Mouse (Mus musculus): ENCODE results near the gene Ctdsp2. TPM values are rescaled to one million over a fixed set of nuclear protein-coding genes. Genes with fewer than 3 reads are reported as not detected.
A peak's percentile ranks its signal among the peaks of the same experiment; 100 is the strongest.

Gene Ctdsp2
- total RNA-seq, 1 experiment from 2014 or later: 41.1 TPM

DNA sequence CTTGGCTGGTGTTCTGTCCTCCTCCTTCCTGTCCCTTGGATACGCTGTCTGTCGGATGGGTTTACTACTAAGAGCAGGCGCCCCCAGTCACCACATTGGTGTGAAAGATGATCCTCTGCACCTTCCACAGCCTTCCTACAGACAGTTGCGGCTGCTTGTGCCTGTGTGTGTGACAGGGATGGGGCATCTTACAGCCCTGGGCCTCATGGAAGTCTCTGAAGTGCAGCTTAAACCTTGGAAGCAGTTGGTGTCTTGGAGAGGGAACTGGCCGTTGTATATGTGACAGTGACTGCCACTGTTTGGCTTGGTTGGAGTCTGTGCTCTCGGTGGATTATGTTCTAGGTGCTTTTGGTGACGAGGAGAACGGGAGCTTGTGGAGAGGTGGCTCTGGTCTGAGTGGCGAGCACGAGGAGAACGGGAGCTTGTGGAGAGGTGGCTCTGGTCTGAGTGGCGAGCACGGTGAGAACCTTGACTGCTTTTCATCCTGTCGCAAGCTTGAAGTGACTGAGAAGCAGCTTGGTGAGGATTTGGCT lies 4.7 kb downstream of the Ctdsp2 start:
- no peak for ATAC-seq (replicated peaks in 1 of 2; ENCODE audit: insufficient read depth in 1 of 2, low FRiP score in 2 of 2, low TSS enrichment in 1 of 2, low read depth in 1 of 2, poor library complexity in 2 of 2, severe bottlenecking in 2 of 2)

- ATAC-seq (replicated peaks in 1 of 2; ENCODE audit: insufficient read depth in 1 of 2, low FRiP score in 2 of 2, low TSS enrichment in 1 of 2, low read depth in 1 of 2, poor library complexity in 2 of 2, severe bottlenecking in 2 of 2): no peak
Observed at GRCm38 (mm10) chr10:126984189-126985004, 5.9 kb downstream of the Ctdsp2 start.

GRCm38 (mm10) chr10:126985127-126985526 lies 6.6 kb downstream of the Ctdsp2 start:
- ATAC-seq (replicated peaks in 1 of 2; ENCODE audit: insufficient read depth in 1 of 2, low FRiP score in 2 of 2, low TSS enrichment in 1 of 2, low read depth in 1 of 2, poor library complexity in 2 of 2, severe bottlenecking in 2 of 2): no peak

DNA sequence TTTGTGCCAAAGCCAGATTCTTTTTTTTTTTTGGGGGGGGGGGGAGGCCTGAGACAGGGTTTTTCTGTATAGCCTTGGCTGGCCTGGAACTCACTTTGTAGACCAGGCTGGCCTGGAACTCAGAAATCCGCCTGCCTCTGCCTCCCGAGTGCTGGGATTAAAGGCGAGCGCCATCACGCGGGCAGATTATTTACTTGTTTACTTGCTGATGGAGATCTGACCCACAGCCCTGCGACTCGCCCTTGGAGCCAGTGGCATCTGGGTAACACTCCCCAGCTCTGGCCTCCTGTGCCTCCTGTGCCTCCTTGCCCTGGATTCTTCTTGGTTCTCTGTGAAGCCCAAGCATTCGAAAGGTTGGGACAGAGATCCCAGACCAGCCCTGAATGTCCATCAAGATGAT lies 7.1 kb downstream of the Ctdsp2 start:
- no peak for ATAC-seq (replicated peaks in 1 of 2; ENCODE audit: insufficient read depth in 1 of 2, low FRiP score in 2 of 2, low TSS enrichment in 1 of 2, low read depth in 1 of 2, poor library complexity in 2 of 2, severe bottlenecking in 2 of 2)

GRCm38 (mm10) chr10:126986541-126986961 lies 8.0 kb downstream of the Ctdsp2 start:
- ATAC-seq (replicated peaks in 1 of 2; ENCODE audit: insufficient read depth in 1 of 2, low FRiP score in 2 of 2, low TSS enrichment in 1 of 2, low read depth in 1 of 2, poor library complexity in 2 of 2, severe bottlenecking in 2 of 2): peak; percentile 56 to 57

DNA sequence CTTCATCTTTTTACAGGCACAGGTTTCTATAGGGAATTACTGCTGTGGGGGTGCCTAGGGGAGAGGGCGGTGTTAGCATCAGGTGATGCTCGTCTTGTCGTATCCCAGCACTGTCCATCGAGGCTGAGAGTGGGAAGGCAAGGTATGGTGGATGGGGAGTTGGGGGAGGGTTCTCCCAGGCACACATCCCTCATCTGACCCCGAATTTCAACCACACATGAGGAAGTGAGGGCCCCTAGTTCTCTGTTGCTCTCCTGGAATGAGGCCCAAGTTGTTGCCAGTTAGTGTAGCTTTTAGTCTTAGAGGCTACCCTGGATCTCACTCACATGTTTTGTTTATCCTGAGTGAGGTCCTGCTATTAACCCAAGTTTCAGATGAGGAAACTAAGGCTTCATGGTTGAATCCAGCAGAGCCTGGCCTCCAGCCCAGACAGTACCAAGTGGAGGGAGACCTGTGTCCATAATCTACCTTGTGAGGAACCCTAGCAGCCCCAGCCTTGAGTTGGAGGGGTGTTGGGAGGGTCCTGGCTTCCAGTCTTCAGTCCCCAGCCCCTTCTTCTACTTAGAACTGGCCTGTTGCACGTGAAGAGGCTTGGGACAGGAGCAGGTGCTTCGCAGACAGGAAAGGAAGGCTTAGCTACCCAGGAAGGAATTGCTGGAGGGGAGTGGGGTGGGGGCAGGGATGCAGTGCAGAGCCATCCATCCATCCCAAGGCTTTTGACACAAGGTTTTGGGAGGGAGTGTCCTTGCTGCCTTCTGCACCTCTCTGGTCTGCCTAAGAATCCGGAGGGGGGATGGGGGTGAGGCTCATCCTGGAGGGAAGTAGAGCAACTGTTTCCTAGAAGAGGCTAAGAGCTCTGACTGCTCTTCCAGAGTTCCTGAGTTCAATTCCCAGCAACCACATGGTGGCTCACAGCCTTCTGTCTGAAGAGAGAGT lies 8.9 kb downstream of the Ctdsp2 start:
- ATAC-seq (replicated peaks in 1 of 2; ENCODE audit: insufficient read depth in 1 of 2, low FRiP score in 2 of 2, low TSS enrichment in 1 of 2, low read depth in 1 of 2, poor library complexity in 2 of 2, severe bottlenecking in 2 of 2): peak in 1 of 2 experiments; percentile 3; a peak in 1 of 4 replicates

- no peak for ATAC-seq (replicated peaks in 1 of 2; ENCODE audit: insufficient read depth in 1 of 2, low FRiP score in 2 of 2, low TSS enrichment in 1 of 2, low read depth in 1 of 2, poor library complexity in 2 of 2, severe bottlenecking in 2 of 2)
Observed at GRCm38 (mm10) chr10:126988513-126989165, 10.1 kb downstream of the Ctdsp2 start.

GRCm38 (mm10) chr10:126990313-126991056 lies 12.0 kb downstream of the Ctdsp2 start:
- ATAC-seq (replicated peaks in 1 of 2; ENCODE audit: insufficient read depth in 1 of 2, low FRiP score in 2 of 2, low TSS enrichment in 1 of 2, low read depth in 1 of 2, poor library complexity in 2 of 2, severe bottlenecking in 2 of 2): peak; percentile 58 to 63

GRCm38 (mm10) chr10:126991676-126992075 lies 13.2 kb downstream of the Ctdsp2 start:
- no peak for ATAC-seq (replicated peaks in 1 of 2; ENCODE audit: insufficient read depth in 1 of 2, low FRiP score in 2 of 2, low TSS enrichment in 1 of 2, low read depth in 1 of 2, poor library complexity in 2 of 2, severe bottlenecking in 2 of 2)

DNA sequence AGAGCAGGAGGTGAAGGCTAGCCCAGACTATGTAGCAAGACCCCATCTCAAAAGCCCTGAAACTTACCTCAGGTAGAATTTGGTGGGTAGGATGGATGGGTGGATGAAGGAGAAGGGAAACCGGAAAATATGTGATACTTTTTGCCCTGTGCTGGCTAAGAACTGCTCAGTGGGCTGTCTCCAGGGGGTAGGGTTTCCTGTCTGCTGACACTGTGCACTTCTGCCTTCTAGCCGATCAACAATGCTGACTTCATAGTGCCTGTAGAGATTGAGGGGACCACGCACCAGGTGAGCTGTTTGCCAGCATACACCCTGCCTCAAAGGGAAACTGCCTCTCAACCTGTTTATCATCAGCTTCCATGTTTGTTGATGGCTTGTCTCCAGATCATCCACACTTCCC lies 15.1 kb downstream of the Ctdsp2 start:
- ATAC-seq (replicated peaks in 1 of 2; ENCODE audit: insufficient read depth in 1 of 2, low FRiP score in 2 of 2, low TSS enrichment in 1 of 2, low read depth in 1 of 2, poor library complexity in 2 of 2, severe bottlenecking in 2 of 2): no peak

DNA sequence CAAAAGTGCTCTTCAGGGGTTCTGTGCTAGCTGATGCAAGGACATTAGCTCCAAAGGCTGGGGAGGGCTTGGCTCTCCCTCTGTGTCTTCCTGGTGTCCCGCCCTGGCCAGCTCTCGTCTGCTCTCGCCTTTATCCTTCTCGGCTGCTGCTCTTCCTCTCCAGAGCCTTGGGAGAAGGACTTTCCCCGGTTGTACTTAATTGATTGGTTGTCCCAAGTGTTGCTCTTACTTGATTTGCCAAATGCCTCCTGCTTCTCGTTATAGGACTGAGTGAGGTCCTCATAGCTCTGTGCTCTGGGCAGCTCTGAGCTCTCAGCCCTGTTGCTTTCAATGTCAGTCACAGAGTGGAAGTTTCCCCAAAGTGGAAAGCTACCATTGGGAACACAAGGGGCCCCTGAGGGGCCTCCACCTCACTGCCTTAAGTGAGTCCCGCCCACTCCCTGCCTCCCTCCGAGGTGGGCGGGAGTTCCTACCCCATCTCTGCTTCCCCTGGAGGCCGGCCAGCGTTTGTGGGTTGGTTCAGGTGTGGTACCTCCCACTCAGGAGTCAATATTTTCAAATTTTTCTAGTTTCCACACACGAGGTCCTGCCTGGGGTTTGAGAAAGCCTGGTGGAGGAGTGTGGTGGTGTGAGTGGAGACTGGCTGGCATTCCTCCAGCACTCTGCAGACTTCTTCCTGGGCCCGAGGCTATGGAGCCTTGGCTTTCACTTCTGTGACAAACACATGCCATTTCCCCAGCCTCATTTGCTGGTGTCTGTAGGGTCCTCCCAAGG lies 19.0 kb downstream of the Ctdsp2 start:
- peak; percentile 18 to 22; a peak in 2 of 4 replicates for ATAC-seq (replicated peaks in 1 of 2; ENCODE audit: insufficient read depth in 1 of 2, low FRiP score in 2 of 2, low TSS enrichment in 1 of 2, low read depth in 1 of 2, poor library complexity in 2 of 2, severe bottlenecking in 2 of 2)

DNA sequence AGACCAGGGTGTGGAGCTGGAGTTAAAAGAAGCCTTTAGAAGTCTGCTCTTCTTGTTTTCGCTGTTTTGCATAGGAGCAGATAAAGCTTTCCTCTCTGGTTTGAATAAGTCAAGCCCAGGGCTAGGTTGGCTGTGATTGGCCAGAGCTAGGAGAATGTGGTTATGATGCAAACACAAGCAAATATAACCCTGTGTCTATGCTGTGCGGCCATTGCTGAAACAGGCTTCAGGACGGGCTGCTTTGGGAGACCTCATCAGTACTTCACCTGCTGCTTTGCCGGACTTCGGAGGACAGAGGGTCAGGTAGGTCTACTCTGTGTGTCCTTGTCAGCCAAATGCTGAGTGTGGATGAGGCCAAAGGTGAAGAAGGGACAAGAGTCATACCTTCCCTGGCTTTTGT lies 22.0 kb downstream of the Ctdsp2 start, which contains the start of gene Avil:
Avil (plus strand) TSS at position 181 of the 400 bp plus-strand sequence.
- no peak for ATAC-seq (replicated peaks in 1 of 2; ENCODE audit: insufficient read depth in 1 of 2, low FRiP score in 2 of 2, low TSS enrichment in 1 of 2, low read depth in 1 of 2, poor library complexity in 2 of 2, severe bottlenecking in 2 of 2)

- ATAC-seq (replicated peaks in 1 of 2; ENCODE audit: insufficient read depth in 1 of 2, low FRiP score in 2 of 2, low TSS enrichment in 1 of 2, low read depth in 1 of 2, poor library complexity in 2 of 2, severe bottlenecking in 2 of 2): no peak
Observed at GRCm38 (mm10) chr10:127001297-127001696, 22.8 kb downstream of the Ctdsp2 start.

- ATAC-seq (replicated peaks in 1 of 2; ENCODE audit: insufficient read depth in 1 of 2, low FRiP score in 2 of 2, low TSS enrichment in 1 of 2, low read depth in 1 of 2, poor library complexity in 2 of 2, severe bottlenecking in 2 of 2): no peak
Observed at GRCm38 (mm10) chr10:127002056-127002455, 23.5 kb downstream of the Ctdsp2 start.

GRCm38 (mm10) chr10:127002765-127003164 lies 24.2 kb downstream of the Ctdsp2 start:
- ATAC-seq (replicated peaks in 1 of 2; ENCODE audit: insufficient read depth in 1 of 2, low FRiP score in 2 of 2, low TSS enrichment in 1 of 2, low read depth in 1 of 2, poor library complexity in 2 of 2, severe bottlenecking in 2 of 2): no peak

DNA sequence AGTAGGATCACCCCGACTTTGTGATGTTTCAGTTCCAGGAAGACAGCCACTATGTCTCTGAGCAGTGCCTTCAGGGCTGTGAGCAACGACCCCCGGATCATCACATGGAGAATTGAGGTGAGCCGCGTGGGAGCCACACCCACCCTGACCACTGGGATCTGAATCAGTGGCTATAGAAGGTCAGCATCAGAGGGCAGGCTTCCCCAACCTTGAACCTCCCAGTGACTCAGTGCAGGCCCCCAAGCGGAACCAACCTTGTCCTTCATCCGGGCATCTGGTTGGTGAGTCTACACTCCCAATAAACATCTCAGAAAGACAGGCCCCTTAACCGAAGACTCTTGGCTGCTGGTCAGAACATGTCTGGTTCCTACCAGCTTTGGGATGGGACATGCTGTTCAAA lies 24.8 kb downstream of the Ctdsp2 start:
- no peak for ATAC-seq (replicated peaks in 1 of 2; ENCODE audit: insufficient read depth in 1 of 2, low FRiP score in 2 of 2, low TSS enrichment in 1 of 2, low read depth in 1 of 2, poor library complexity in 2 of 2, severe bottlenecking in 2 of 2)
